Mouse (Mus musculus) left cerebral cortex, postnatal 14 days (tissue): ENCODE measurements around the gene Abat. TPM values are rescaled to one million over a fixed set of nuclear protein-coding genes. Genes with fewer than 3 reads are reported as not detected.

Experiments
- DNase-seq, 2 experiments: peaks; one replicate each; pipeline ENCODE4 v3.0.0; 2021 to 2022; ENCODE audit warnings: low spot score in 2 of 2, mixed read lengths in 1 of 2
- intact Hi-C: fragments of 180-260 bp; cut with DNase I; formaldehyde crosslinking; loops from one replicate; pipeline ENCODE4 v1.15.1; 2025
- long read RNA-seq, 2 experiments: library from polyadenylated mRNA; stranded (forward); transcript quantifications; one replicate each; pipeline ENCODE4 v2.0.0; 2021
- total RNA-seq, 2 experiments: library from RNA; stranded (reverse); gene quantifications; 2 replicates each; pipeline ENCODE4 v1.2.3; 2021

Abat gene
- 100 to 1,000 TPM; 171 to 179 TPM for total RNA-seq
- long read RNA-seq, experiment 1, full-length matches to known transcripts, result 77 of 142 reads
- long read RNA-seq, experiment 1, partial matches to known transcripts, result 61 of 142 reads
- long read RNA-seq, experiment 1, other reads (novel, unspliced or antisense), result 4 of 142 reads
- long read RNA-seq, experiment 2, full-length matches to known transcripts, result 64 of 110 reads
- long read RNA-seq, experiment 2, partial matches to known transcripts, result 42 of 110 reads
- long read RNA-seq, experiment 2, other reads (novel, unspliced or antisense), result 4 of 110 reads

- DNase-seq, result peak; percentile 94 to 95
Measured at GRCm38 (mm10) chr16:8513236-8513906, at the start of gene Abat. Gene Abat (plus strand): TSS chr16:8513429.

GRCm38 (mm10) chr16:8470132-8470531, 43.1 kb upstream of the Abat start:
- intact Hi-C loops, result no loop called here

More at GRCm38 (mm10) chr16:8513236-8513906, at the start of gene Abat:
- intact Hi-C loops, result no loop called here

GRCm38 (mm10) chr16:8470603-8471481, 42.4 kb upstream of the Abat start, which contains the start of gene Mettl22:
Gene Mettl22 (plus strand): TSS chr16:8470788.
- intact Hi-C loops, result no loop called here
- DNase-seq, result peak; percentile 92 to 94

More at GRCm38 (mm10) chr16:8470132-8470531, 43.1 kb upstream of the Abat start:
- DNase-seq, result no peak

- intact Hi-C loops, result no loop called here
- DNase-seq, result no peak
Measured at GRCm38 (mm10) chr16:8487396-8488005, 25.7 kb upstream of the Abat start.

- intact Hi-C loops, result no loop called here
- DNase-seq, result peak in 1 of 2 experiments; percentile 31
Measured at GRCm38 (mm10) chr16:8489340-8489739, 23.9 kb upstream of the Abat start.

GRCm38 (mm10) chr16:8491743-8492490, 21.3 kb upstream of the Abat start:
- DNase-seq, result no peak

GRCm38 (mm10) chr16:8494268-8494667, 19.0 kb upstream of the Abat start:
- intact Hi-C loops, result loop anchor here (1.0 to 10.0 kb wide), 4 partner anchors 81 to 371 kb away; no protein-coding TSS in a partner anchor
- peak; percentile 69 to 76 for DNase-seq

More at GRCm38 (mm10) chr16:8491743-8492490, 21.3 kb upstream of the Abat start:
- intact Hi-C loops, result loop anchor here (5.0 to 10.0 kb wide), 2 partner anchors 140 to 373 kb away; no protein-coding TSS in a partner anchor

GRCm38 (mm10) chr16:8496967-8497366, 16.3 kb upstream of the Abat start:
- intact Hi-C loops, result loop anchor here (10.0 kb wide), 1 partner anchor 368 kb away; no protein-coding TSS in a partner anchor
- no peak for DNase-seq

GRCm38 (mm10) chr16:8504271-8504670, 9.0 kb upstream of the Abat start:
- intact Hi-C loops, result no loop called here
- no peak for DNase-seq

GRCm38 (mm10) chr16:8509894-8510293, 3.3 kb upstream of the Abat start:
- DNase-seq, result no peak
- intact Hi-C loops, result no loop called here

GRCm38 (mm10) chr16:8512830-8513229, 399 bp upstream of the Abat start:
- DNase-seq, result no peak
- intact Hi-C loops, result no loop called here

- intact Hi-C loops, result no loop called here
- DNase-seq, result peak; percentile 24 to 49
Measured at GRCm38 (mm10) chr16:8514180-8514579, 951 bp downstream of the Abat start.

- intact Hi-C loops, result loop anchor here (2.0 kb wide), 1 partner anchor 18 kb away; no protein-coding TSS in a partner anchor
- DNase-seq, result no peak
Measured at GRCm38 (mm10) chr16:8520525-8520924, 7.3 kb downstream of the Abat start.

- no peak for DNase-seq
- intact Hi-C loops, result loop anchor here (2.0 kb wide), 1 partner anchor 17 kb away; no protein-coding TSS in a partner anchor
Measured at GRCm38 (mm10) chr16:8521322-8521721, 8.1 kb downstream of the Abat start.

GRCm38 (mm10) chr16:8523480-8524144, 10.4 kb downstream of the Abat start:
- peak; percentile 61 to 80 for DNase-seq
- intact Hi-C loops, result no loop called here

- DNase-seq, result no peak
- intact Hi-C loops, result no loop called here
Measured at GRCm38 (mm10) chr16:8524163-8524847, 11.1 kb downstream of the Abat start.

- no peak for DNase-seq
- intact Hi-C loops, result no loop called here
Measured at GRCm38 (mm10) chr16:8525293-8525692, 12.1 kb downstream of the Abat start.
